Mouse (Mus musculus) C2C12 (cell line): Measurements from ENCODE around the gene Baiap2l2.

Source experiments
- CEBPB ChIP-seq: IDR thresholded peaks from one replicate; pipeline ENCODE4 v1.6.1; 2011; ENCODE audit warnings: low read depth, mild to moderate bottlenecking, control low read depth, moderate library complexity
- CTCF ChIP-seq: IDR thresholded peaks from one replicate; pipeline ENCODE4 v1.5.1; 2011; ENCODE audit not compliant: control insufficient read depth, insufficient read depth, insufficient read length
- MAX ChIP-seq: IDR thresholded peaks from one replicate; pipeline ENCODE4 v1.6.1; 2011; ENCODE audit warnings: mild to moderate bottlenecking, control low read depth
- MYOD1 ChIP-seq: IDR thresholded peaks from one replicate; pipeline ENCODE4 v1.6.1; 2011; ENCODE audit warnings: low read depth; ENCODE audit not compliant: control insufficient read depth, insufficient read length
- MYOG ChIP-seq: IDR thresholded peaks from one replicate; pipeline ENCODE4 v1.6.1; 2011; ENCODE audit not compliant: control insufficient read depth, insufficient read length; ENCODE audit errors: extremely low read depth
- USF1 ChIP-seq: IDR thresholded peaks from one replicate; pipeline ENCODE4 v1.6.1; 2011; ENCODE audit warnings: low read depth, mild to moderate bottlenecking, control low read depth, moderate library complexity

DNA sequence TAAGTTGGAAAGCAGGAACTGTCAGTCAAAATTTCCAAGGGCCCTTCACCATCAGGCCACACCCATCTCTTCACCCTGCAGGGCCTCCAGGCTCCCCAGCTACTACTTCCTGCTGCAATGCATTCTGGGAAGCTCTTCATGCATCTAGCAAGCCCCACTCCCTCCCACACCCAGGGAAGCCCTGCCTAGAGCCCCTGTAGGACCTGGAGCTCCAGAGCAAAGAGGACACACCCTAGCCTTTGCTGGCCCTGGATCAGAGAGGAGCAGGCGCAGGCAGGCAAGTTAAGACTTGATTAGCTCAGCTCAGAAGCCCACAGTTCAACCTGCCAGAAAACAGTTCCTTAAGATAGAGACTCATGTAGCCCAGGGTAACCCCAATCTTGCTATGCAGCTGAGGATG, 3.9 kb downstream of the Baiap2l2 start:
- no peak for TF ChIP-seq CTCF
- TF ChIP-seq USF1: no peak
- TF ChIP-seq MYOD1: no peak
- no peak for TF ChIP-seq MYOG
- TF ChIP-seq MAX: no peak
- TF ChIP-seq CEBPB: no peak
